Mouse (Mus musculus) ES-Bruce4 (cell line): ENCODE measurements at regions not wholly inside any gene's neighbourhood (a gene's known extent, or its start where the extent isn't known, plus 50 kb on each side); places are given as distances from the start of the nearest gene placed in this dataset.

ENCODE experiments used
- EP300 ChIP-seq: IDR thresholded peaks from 2 replicates; pipeline ENCODE4 v1.6.1; 2011; ENCODE audit warnings: low read depth, low read length; ENCODE audit not compliant: insufficient read depth
- POLR2A ChIP-seq: IDR thresholded peaks from one replicate; pipeline ENCODE4 v1.8.1; 2011; ENCODE audit warnings: low read length; ENCODE audit not compliant: insufficient read depth

DNA sequence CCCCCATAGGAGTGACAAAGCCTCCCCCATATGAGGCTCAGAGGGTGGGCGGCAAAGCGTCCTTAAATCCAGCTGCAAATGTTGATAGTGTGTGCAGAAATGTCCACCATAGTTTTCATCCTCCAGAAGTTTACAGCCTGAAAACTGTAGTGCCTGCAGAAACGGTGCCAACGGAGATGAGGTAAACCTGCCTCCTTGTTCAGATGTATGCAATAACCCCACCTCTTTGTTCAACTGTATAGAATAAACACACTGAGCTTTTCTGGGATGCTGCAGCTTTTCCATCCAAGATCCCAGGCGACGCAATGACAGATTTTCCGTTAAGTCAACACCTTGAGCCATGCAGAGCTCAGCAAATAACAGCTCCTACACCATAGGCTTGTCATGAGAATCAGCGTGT, 57.3 kb upstream of the Cd180 start:
- TF ChIP-seq POLR2A, result no peak
- TF ChIP-seq EP300, result no peak
